33 mouse cellular contexts compared by ENCODE assay signal in genomic region chr7:5076931-5077330, GRCm38 (mm10). TPM values are rescaled to one million over a fixed set of nuclear protein-coding genes. Genes with fewer than 3 reads are reported as not detected.
DNase-seq lines count a peak whose midpoint lies in the region; ATAC-seq and TF ChIP-seq lines count a peak whose summit lies in the region.
"Had no signal": no experiment of that assay in that cellular context is flagged by ENCODE, and none has a peak within 500 bp of the region (broad histone marks: within the 10 kb centered on the region; RNA-seq: fewer than 3 reads in every experiment).

No protein-coding gene starts in this region.

- 61% methylated on average over 2 of the region's 2 CpGs for WGBS in intestine, embryonic 16.5 days
- 65% methylated on average over 2 of the region's 2 CpGs for WGBS in intestine, embryonic 15.5 days
- WGBS in liver, embryonic 12.5 days (ENCODE audit: insufficient replicate concordance): 48% methylated on average over 2 of the region's 2 CpGs
- 94% methylated on average over 2 of the region's 2 CpGs for WGBS in macrophage (ENCODE audit: missing documents)

- peak; percentile 72 for DNase-seq in MEL (ENCODE audit: low read depth, low spot score)
- no peak for DNase-seq in gastrocnemius, postnatal 36 days
- no peak for DNase-seq in gastrocnemius, postnatal 25 days
- DNase-seq in spleen, postnatal 36 days (ENCODE audit: low spot score in 2 of 2): no peak
- DNase-seq: adrenal gland, postnatal 36 days; B cell, adult 2 months; cerebellum, adult 18-20 months; cerebellum, postnatal 25 days; gastrocnemius, postnatal 10 days; heart, adult 18-20 months; kidney, postnatal 36 days; layer of hippocampus, adult 9-11 months; thymus, adult 2 months; thymus, postnatal 4 days had no signal

- ATAC-seq in intestine, embryonic 16.5 days: no peak
- ATAC-seq in intestine, embryonic 15.5 days: no peak
- ATAC-seq in liver, embryonic 12.5 days: peak; percentile 41
- ATAC-seq: forebrain, embryonic 15.5 days; lung, postnatal 0 days had no signal

- H3K27me3 ChIP-seq in intestine, embryonic 16.5 days (replicated peaks; ENCODE audit: control insufficient read depth, insufficient read depth, low read length): no peaks in the 10 kb centered on the region
- H3K27me3 ChIP-seq in intestine, embryonic 15.5 days (replicated peaks): no peaks in the 10 kb centered on the region
- H3K27me3 ChIP-seq in MEL (ENCODE audit: control insufficient read depth in 1 of 2, insufficient read depth in 2 of 2, low read length in 2 of 2): no peaks in the 10 kb centered on the region
- H3K27me3 ChIP-seq in liver, embryonic 12.5 days (replicated peaks): no peaks in the 10 kb centered on the region
- H3K27me3 ChIP-seq: embryonic facial prominence, embryonic 12.5 days; forebrain, embryonic 15.5 days; heart, embryonic 15.5 days; hindbrain, embryonic 15.5 days; midbrain, embryonic 12.5 days had no signal

- intact Hi-C loops in gastrocnemius, postnatal 36 days (cut with DNase I): no loop called here

- no peak overlapping the region for H3K9ac ChIP-seq in intestine, embryonic 16.5 days (ENCODE audit: low read depth, low read length)
- no peak overlapping the region for H3K9ac ChIP-seq in intestine, embryonic 15.5 days
- H3K9ac ChIP-seq in MEL (ENCODE audit: control insufficient read depth, low read depth, low read length, poor library complexity, severe bottlenecking): no peak overlapping the region
- peak overlapping the region; percentile 52; the same call in 1 of the 2 replicates for H3K9ac ChIP-seq in liver, embryonic 12.5 days
- H3K9ac ChIP-seq: embryonic facial prominence, embryonic 12.5 days; forebrain, embryonic 15.5 days; heart, embryonic 15.5 days; hindbrain, embryonic 15.5 days; midbrain, embryonic 12.5 days had no signal

- peaks cover 28% of the 10 kb centered on the region for H3K36me3 ChIP-seq in intestine, embryonic 16.5 days (ENCODE audit: control insufficient read depth, insufficient read depth, low read length)
- H3K36me3 ChIP-seq in intestine, embryonic 15.5 days: peaks cover 48% of the 10 kb centered on the region
- H3K36me3 ChIP-seq in MEL (ENCODE audit: control insufficient read depth in 1 of 2, insufficient read depth in 2 of 2, low read length in 2 of 2) (peaks cover 41 to 43% of the 10 kb centered on the region in 2 experiments), macrophage (ENCODE audit: inconsistent target) (peaks cover 41% of the 10 kb centered on the region)
- H3K36me3 ChIP-seq in liver, embryonic 12.5 days: peaks cover 77% of the 10 kb centered on the region

- TF ChIP-seq RAD21 in MEL (IDR thresholded peaks at IDR 0.05; ENCODE audit: low read depth, low read length): no peak

- peaks cover 7% of the 10 kb centered on the region; the same call in 1 of the 2 replicates for H3K4me1 ChIP-seq in intestine, embryonic 16.5 days (ENCODE audit: control insufficient read depth, insufficient read depth, low read length)
- H3K4me1 ChIP-seq in intestine, embryonic 15.5 days (replicated peaks): peaks cover 4% of the 10 kb centered on the region
- H3K4me1 ChIP-seq in MEL (ENCODE audit: control insufficient read depth in 1 of 2, insufficient read depth in 2 of 2, low read length in 2 of 2): peaks cover 12 to 30% of the 10 kb centered on the region in 2 experiments
- peaks cover 80% of the 10 kb centered on the region for H3K4me1 ChIP-seq in liver, embryonic 12.5 days

- 0 out of 2 replicates have a peak overlapping the region, but pooled peaks have one; percentile 41 for H3K27ac ChIP-seq in intestine, embryonic 16.5 days (ENCODE audit: low read length)
- no peak overlapping the region for H3K27ac ChIP-seq in intestine, embryonic 15.5 days
- peak overlapping the region; percentile 84 for H3K27ac ChIP-seq in MEL (ENCODE audit: control insufficient read depth, low read depth, low read length)
- peak overlapping the region; percentile 90 for H3K27ac ChIP-seq in liver, embryonic 12.5 days
- peak overlapping the region; percentile 52 for H3K27ac ChIP-seq in macrophage
- H3K27ac ChIP-seq: embryonic facial prominence, embryonic 12.5 days; forebrain, embryonic 15.5 days; heart, embryonic 15.5 days; hindbrain, embryonic 15.5 days; limb, embryonic 10.5 days; midbrain, embryonic 12.5 days had no signal

- no peaks in the 10 kb centered on the region for H3K9me3 ChIP-seq in intestine, embryonic 16.5 days (ENCODE audit: control insufficient read depth, low read length)
- no peaks in the 10 kb centered on the region for H3K9me3 ChIP-seq in intestine, embryonic 15.5 days
- H3K9me3 ChIP-seq in MEL (replicated peaks; ENCODE audit: insufficient read depth, low read length): no peaks in the 10 kb centered on the region
- H3K9me3 ChIP-seq in liver, embryonic 12.5 days (replicated peaks): no peaks in the 10 kb centered on the region
- H3K9me3 ChIP-seq: embryonic facial prominence, embryonic 12.5 days; forebrain, embryonic 15.5 days; heart, embryonic 15.5 days; hindbrain, embryonic 15.5 days; limb, embryonic 10.5 days; midbrain, embryonic 12.5 days had no signal

- H3K4me2 ChIP-seq in intestine, embryonic 16.5 days (ENCODE audit: low read depth, low read length): no peak overlapping the region
- H3K4me2 ChIP-seq in intestine, embryonic 15.5 days (replicated peaks): no peak overlapping the region
- peak overlapping the region; percentile 40 for H3K4me2 ChIP-seq in liver, embryonic 12.5 days
- H3K4me2 ChIP-seq: embryonic facial prominence, embryonic 12.5 days; forebrain, embryonic 15.5 days; heart, embryonic 15.5 days; hindbrain, embryonic 15.5 days; midbrain, embryonic 12.5 days had no signal

- H3K4me3 ChIP-seq in intestine, embryonic 16.5 days (ENCODE audit: low read length): no peak overlapping the region
- no peak overlapping the region for H3K4me3 ChIP-seq in intestine, embryonic 15.5 days (replicated peaks)
- H3K4me3 ChIP-seq in MEL (ENCODE audit: control insufficient read depth in 1 of 2, insufficient read depth in 1 of 2, low read depth in 2 of 2, low read length in 2 of 2) (no peak overlapping the region), macrophage (ENCODE audit: inconsistent target) (no peak overlapping the region)
- no peak overlapping the region for H3K4me3 ChIP-seq in liver, embryonic 12.5 days
- H3K4me3 ChIP-seq: embryonic facial prominence, embryonic 12.5 days; forebrain, embryonic 15.5 days; heart, embryonic 15.5 days; hindbrain, embryonic 15.5 days; limb, embryonic 10.5 days; midbrain, embryonic 12.5 days had no signal

- H3K79me2 ChIP-seq in MEL (ENCODE audit: control insufficient read depth, insufficient read depth, low read length, poor library complexity) (peaks cover 19% of the 10 kb centered on the region), macrophage (ENCODE audit: inconsistent target) (peaks cover 86% of the 10 kb centered on the region)

- no peak for TF ChIP-seq CTCF in MEL (IDR thresholded peaks at IDR 0.05 in 2 of 3, conservative IDR thresholded peaks at IDR 0.05 in 1 of 3; ENCODE audit: control insufficient read depth in 1 of 3, insufficient read depth in 1 of 3, low read depth in 2 of 3, low read length in 3 of 3, poor library complexity in 1 of 3, severe bottlenecking in 1 of 3)

- peak in 1 of 2 experiments; percentile 63; a peak in 2 of 4 replicates for TF ChIP-seq EP300 in MEL (IDR thresholded peaks at IDR 0.05; ENCODE audit: low read depth in 1 of 2, low read length in 2 of 2)

- no peak for TF ChIP-seq POLR2A in MEL (IDR thresholded peaks at IDR 0.05; ENCODE audit: control insufficient read depth in 1 of 2, insufficient read depth in 1 of 2, low read depth in 1 of 2, low read length in 2 of 2, poor library complexity in 1 of 2)

RNA-seq across cellular contexts. Expression of gene Epn1, which starts 3.1 kb away (rescaled TPM):
- polyA plus RNA-seq in intestine, embryonic 16.5 days (2015; fragmentation: Nextera tagmentation; extraction: Ambion mirVana): 75.0 and 87.4 TPM in 2 replicates
- 62.4 and 66.5 TPM in 2 replicates for polyA plus RNA-seq in intestine, embryonic 15.5 days (2015; fragmentation: Nextera tagmentation; extraction: Ambion mirVana)
- 72.3 and 75.5 TPM in 2 replicates for total RNA-seq in MEL (2012; rRNA removed)
- polyA plus RNA-seq in MEL (2012; ENCODE audit: insufficient read depth in 1 of 2, insufficient read length in 2 of 2, low read depth in 1 of 2, low replicate concordance in 2 of 2, missing spikeins in 1 of 2) (100 to 1,000 TPM in 1 of 2 experiments, not detected in 1; 147 TPM), macrophage (2018) (84.6 to 130 TPM (median 119 TPM) in 3 replicates)
- 66.2 and 69.1 TPM in 2 replicates for polyA plus RNA-seq in liver, embryonic 12.5 days (2016; fragmentation: Nextera tagmentation; extraction: Ambion mirVana)
- 100 to 1,000 TPM in 13 of 26 experiments, 10 to 100 TPM in 13; 39.2 to 176 (median 99.5) TPM for total RNA-seq in macrophage (2018; cell fraction: chromatin; rRNA removed)
- 100 to 1,000 TPM in 25 of 26 experiments, 10 to 100 TPM in 1; 88.5 to 168 (median 131) TPM for total RNA-seq in macrophage (2018; cell fraction: cytosol; rRNA removed)
- total RNA-seq in macrophage (2018; cell fraction: nucleus; rRNA removed): 100 to 1,000 TPM in 16 of 26 experiments, 10 to 100 TPM in 10; 52.8 to 179 (median 117) TPM
- total RNA-seq in gastrocnemius, postnatal 36 days (2021): 100 to 1,000 TPM; 149 to 152 TPM
- 100 to 1,000 TPM; 134 to 145 TPM for total RNA-seq in gastrocnemius, postnatal 25 days (2021)

RNA-seq across cellular contexts. Expression of gene U2af2, which starts 15.0 kb away (rescaled TPM):
- polyA plus RNA-seq in intestine, embryonic 16.5 days (2015; fragmentation: Nextera tagmentation; extraction: Ambion mirVana): 107 and 112 TPM in 2 replicates
- 126 and 130 TPM in 2 replicates for polyA plus RNA-seq in intestine, embryonic 15.5 days (2015; fragmentation: Nextera tagmentation; extraction: Ambion mirVana)
- total RNA-seq in MEL (2012; rRNA removed): 301 and 311 TPM in 2 replicates
- 100 to 1,000 TPM; 477 to 491 TPM for polyA plus RNA-seq in MEL (2012; ENCODE audit: insufficient read depth in 1 of 2, insufficient read length in 2 of 2, low read depth in 1 of 2, low replicate concordance in 2 of 2, missing spikeins in 1 of 2)
- polyA plus RNA-seq in liver, embryonic 12.5 days (2016; fragmentation: Nextera tagmentation; extraction: Ambion mirVana): 97.6 and 109 TPM in 2 replicates
- 100 to 1,000 TPM; 468 to 929 (median 653) TPM for total RNA-seq in macrophage (2018; cell fraction: chromatin; rRNA removed)
- 100 to 1,000 TPM in 13 of 26 experiments, 10 to 100 TPM in 13; 71.7 to 122 (median 101) TPM for total RNA-seq in macrophage (2018; cell fraction: cytosol; rRNA removed)
- 100 to 1,000 TPM; 190 to 472 (median 318) TPM for total RNA-seq in macrophage (2018; cell fraction: nucleus; rRNA removed)
- polyA plus RNA-seq in macrophage (2018): 93.4 to 180 TPM (median 101 TPM) in 3 replicates
- total RNA-seq in gastrocnemius, postnatal 36 days (2021): 10 to 100 TPM; 38.0 to 48.3 TPM
- total RNA-seq in gastrocnemius, postnatal 25 days (2021): 10 to 100 TPM; 43.1 to 45.2 TPM

RNA-seq across cellular contexts. Expression of gene Zfp580, which starts 25.6 kb away (rescaled TPM):
- 18.2 and 20.2 TPM in 2 replicates for polyA plus RNA-seq in intestine, embryonic 16.5 days (2015; fragmentation: Nextera tagmentation; extraction: Ambion mirVana)
- 22.2 and 25.0 TPM in 2 replicates for polyA plus RNA-seq in intestine, embryonic 15.5 days (2015; fragmentation: Nextera tagmentation; extraction: Ambion mirVana)
- total RNA-seq in MEL (2012; rRNA removed): 1.0 and 1.7 TPM in 2 replicates
- 10 to 100 TPM in 1 of 2 experiments, not detected in 1; 19.9 TPM for polyA plus RNA-seq in MEL (2012; ENCODE audit: insufficient read depth in 1 of 2, insufficient read length in 2 of 2, low read depth in 1 of 2, low replicate concordance in 2 of 2, missing spikeins in 1 of 2)
- 5.2 and 5.6 TPM in 2 replicates for polyA plus RNA-seq in liver, embryonic 12.5 days (2016; fragmentation: Nextera tagmentation; extraction: Ambion mirVana)
- total RNA-seq in macrophage (2018; cell fraction: chromatin; rRNA removed): 1 to 10 TPM in 8 of 26 experiments, under 1 TPM in 4, not detected in 14; 0.45 to 3.4 (median 1.2) TPM
- 1 to 10 TPM in 25 of 26 experiments, under 1 TPM in 1; 0.93 to 4.2 (median 2.2) TPM for total RNA-seq in macrophage (2018; cell fraction: cytosol; rRNA removed)
- total RNA-seq in macrophage (2018; cell fraction: nucleus; rRNA removed): 1 to 10 TPM in 13 of 26 experiments, under 1 TPM in 5, not detected in 8; 0.53 to 2.7 (median 1.6) TPM
- 2.0 TPM in 3 replicates for polyA plus RNA-seq in macrophage (2018)
- 1 to 10 TPM; 2.9 to 3.3 TPM for total RNA-seq in gastrocnemius, postnatal 36 days (2021)
- 1 to 10 TPM; 2.9 to 3.2 TPM for total RNA-seq in gastrocnemius, postnatal 25 days (2021)
- total RNA-seq: monocyte, adult 5-6 weeks had no signal

RNA-seq across cellular contexts. Expression of gene Zfp784, which starts 38.7 kb away (rescaled TPM):
- polyA plus RNA-seq in intestine, embryonic 16.5 days (2015; fragmentation: Nextera tagmentation; extraction: Ambion mirVana): 7.9 and 8.0 TPM in 2 replicates
- 6.0 and 6.5 TPM in 2 replicates for polyA plus RNA-seq in intestine, embryonic 15.5 days (2015; fragmentation: Nextera tagmentation; extraction: Ambion mirVana)
- 0.96 and 1.2 TPM in 2 replicates for total RNA-seq in MEL (2012; rRNA removed)
- polyA plus RNA-seq in MEL (2012; ENCODE audit: insufficient read depth in 1 of 2, insufficient read length in 2 of 2, low read depth in 1 of 2, low replicate concordance in 2 of 2, missing spikeins in 1 of 2): 1 to 10 TPM in 1 of 2 experiments, not detected in 1; 2.9 TPM
- polyA plus RNA-seq in liver, embryonic 12.5 days (2016; fragmentation: Nextera tagmentation; extraction: Ambion mirVana): 1.1 and 1.3 TPM in 2 replicates
- 10 to 100 TPM in 3 of 26 experiments, 1 to 10 TPM in 23; 3.0 to 10.8 (median 5.4) TPM for total RNA-seq in macrophage (2018; cell fraction: chromatin; rRNA removed)
- 1 to 10 TPM in 23 of 26 experiments, under 1 TPM in 3; 0.76 to 3.0 (median 1.9) TPM for total RNA-seq in macrophage (2018; cell fraction: cytosol; rRNA removed)
- total RNA-seq in macrophage (2018; cell fraction: nucleus; rRNA removed): 1 to 10 TPM; 2.0 to 8.7 (median 4.3) TPM
- polyA plus RNA-seq in macrophage (2018): 1.8 to 2.2 TPM (median 1.8 TPM) in 3 replicates
- total RNA-seq in gastrocnemius, postnatal 36 days (2021): 1 to 10 TPM; 2.2 to 3.9 TPM
- total RNA-seq in gastrocnemius, postnatal 25 days (2021): 1 to 10 TPM; 2.6 to 3.4 TPM

RNA-seq across cellular contexts. Expression of gene Rfpl4, which starts 39.8 kb away (rescaled TPM):
- not detected in 2 replicates for polyA plus RNA-seq in intestine, embryonic 16.5 days (2015; fragmentation: Nextera tagmentation; extraction: Ambion mirVana)
- not detected in 2 replicates for polyA plus RNA-seq in intestine, embryonic 15.5 days (2015; fragmentation: Nextera tagmentation; extraction: Ambion mirVana)
- total RNA-seq in MEL (2012; rRNA removed): not detected in 2 replicates
- polyA plus RNA-seq in MEL (2012; ENCODE audit: insufficient read depth in 1 of 2, insufficient read length in 2 of 2, low read depth in 1 of 2, low replicate concordance in 2 of 2, missing spikeins in 1 of 2): not detected
- not detected in 2 replicates for polyA plus RNA-seq in liver, embryonic 12.5 days (2016; fragmentation: Nextera tagmentation; extraction: Ambion mirVana)
- not detected for total RNA-seq in macrophage (2018; cell fraction: chromatin; rRNA removed)
- total RNA-seq in macrophage (2018; cell fraction: cytosol; rRNA removed): not detected
- total RNA-seq in macrophage (2018; cell fraction: nucleus; rRNA removed): not detected
- not detected in 3 replicates for polyA plus RNA-seq in macrophage (2018)
- not detected for total RNA-seq in gastrocnemius, postnatal 36 days (2021)
- not detected for total RNA-seq in gastrocnemius, postnatal 25 days (2021)
- total RNA-seq: gastrocnemius, postnatal 10 days; heart, adult 18-20 months; hematopoietic stem cell, adult 5-6 weeks; left cerebral cortex, adult 8-10 months; liver, adult 2 months; monocyte, adult 5-6 weeks had no signal
- polyA plus RNA-seq: embryonic facial prominence, embryonic 12.5 days; forebrain, embryonic 15.5 days; heart, embryonic 15.5 days; hindbrain, embryonic 15.5 days; intestine, embryonic 14.5 days; kidney, embryonic 14.5 days; limb, embryonic 10.5 days; liver, adult 2 months; lung, postnatal 0 days; midbrain, embryonic 12.5 days; small intestine, adult 2 months; stomach, postnatal 0 days; thymus, adult 2 months had no signal
